Mouse (Mus musculus) E14TG2a.4 (cell line): Measurements from ENCODE around the gene 4930518I15Rik.

Source experiments
- CTCF ChIP-seq: conservative IDR thresholded peaks from 2 replicates; pipeline ENCODE4 v1.5.1; 2014; ENCODE audit warnings: low read length
- NANOG ChIP-seq: IDR thresholded peaks from 2 replicates; pipeline ENCODE4 v1.6.1; 2014; ENCODE audit warnings: borderline replicate concordance, low read length, mixed read lengths
- POU5F1 ChIP-seq: IDR thresholded peaks from 2 replicates; pipeline ENCODE4 v1.6.1; 2014; ENCODE audit warnings: low read length, borderline replicate concordance

- TF ChIP-seq CTCF (no peak), NANOG (no peak), POU5F1 (no peak)
These were observed 11.2 kb upstream of the 4930518I15Rik start for GRCm38 (mm10) chr2:156868994-156869393.
